Mouse (Mus musculus) heart, embryonic 14.5 days (tissue): ENCODE measurements around the gene Gars. TPM values are rescaled to one million over a fixed set of nuclear protein-coding genes. Genes with fewer than 3 reads are reported as not detected.

Experiments used
- polyA plus RNA-seq: library from polyadenylated mRNA; unstranded; fragments of >200 nt; fragmentation: Nextera tagmentation; extraction: Ambion mirVana; gene quantifications from 2 replicates; pipeline ENCODE4 v1.2.1, GENCODE M21; 2014

Gars gene
- polyA plus RNA-seq, 1 experiment from 2014 or later = 149 TPM

Other genes starting within 250 kb of the Gars start
- gene Znrf2, start 221.1 kb upstream of the Gars start, polyA plus RNA-seq = 3.8 TPM in 2 replicates
- gene Nod1, start 65.4 kb upstream of the Gars start, polyA plus RNA-seq = 4.6 and 4.9 TPM in 2 replicates
- 6.6 and 6.8 TPM in 2 replicates for gene Ggct, start 45.1 kb upstream of the Gars start, polyA plus RNA-seq
- 10.0 and 12.4 TPM in 2 replicates for gene Crhr2, start 95.0 kb downstream of the Gars start, polyA plus RNA-seq
- 0.24 TPM in 1 of 2 replicates, not detected in the other for gene Inmt, start 137.0 kb downstream of the Gars start, polyA plus RNA-seq
- gene Mindy4, start 165.4 kb downstream of the Gars start, polyA plus RNA-seq = 8.9 and 9.5 TPM in 2 replicates